Mouse (Mus musculus) forebrain, embryonic 13.5 days (tissue): Measurements from ENCODE around the gene Arl8a. TPM values are rescaled to one million over a fixed set of nuclear protein-coding genes. Genes with fewer than 3 reads are reported as not detected.
A peak's percentile ranks its signal among the peaks of the same experiment; 100 is the strongest.

ENCODE experiments used
- ATAC-seq: fragments of 200-750 bp; cut with Nextera tagmentation; 2 replicates; pipeline ENCODE4 v1.8.0; 2017
- H3K27ac ChIP-seq: fragments of 300-500 bp; sonication (generic); 2 replicates; pipeline ENCODE4 v1.5.1; 2015; ENCODE audit warnings: inconsistent platforms, mild to moderate bottlenecking, moderate library complexity
- H3K27me3 ChIP-seq: fragments of 300-500 bp; sonication (generic); 2 replicates; pipeline ENCODE4 v1.6.1; 2015; ENCODE audit warnings: mild to moderate bottlenecking, inconsistent platforms
- H3K36me3 ChIP-seq: fragments of 300-500 bp; sonication (generic); 2 replicates; pipeline ENCODE4 v1.6.1; 2015; ENCODE audit warnings: mild to moderate bottlenecking, inconsistent platforms; ENCODE audit not compliant: poor library complexity, severe bottlenecking
- H3K4me1 ChIP-seq: fragments of 300-500 bp; sonication (generic); 2 replicates; pipeline ENCODE4 v1.6.1; 2015; ENCODE audit warnings: inconsistent platforms
- H3K4me2 ChIP-seq: fragments of 300-500 bp; sonication (generic); 2 replicates; pipeline ENCODE4 v1.6.1; 2015; ENCODE audit warnings: inconsistent platforms, mild to moderate bottlenecking, moderate library complexity
- H3K4me3 ChIP-seq: fragments of 300-500 bp; sonication (generic); 2 replicates; pipeline ENCODE4 v1.5.1; 2015; ENCODE audit warnings: mild to moderate bottlenecking, inconsistent platforms
- H3K9ac ChIP-seq: fragments of 300-500 bp; sonication (generic); 2 replicates; pipeline ENCODE4 v1.6.1; 2015; ENCODE audit warnings: mild to moderate bottlenecking, inconsistent platforms
- H3K9me3 ChIP-seq: fragments of 300-500 bp; sonication (generic); replicated peaks from 2 replicates; pipeline ENCODE4 v1.6.1; 2016; ENCODE audit warnings: inconsistent platforms
- WGBS: fragments of 180-500 bp; shearing (Covaris S2); methylation state at CpG from one replicate; pipeline ENCODE4 v1.1.7; 2015; 5-methylcytosine and 5-hydroxymethylcytosine counted together
- polyA plus RNA-seq: library from polyadenylated mRNA; unstranded; fragments of >200 nt; fragmentation: Nextera tagmentation; extraction: Ambion mirVana; gene quantifications from 2 replicates; pipeline ENCODE4 v1.2.1, GENCODE M21; 2015

The Arl8a gene
- polyA plus RNA-seq, 1 experiment from 2014 or later: 161 TPM

DNA sequence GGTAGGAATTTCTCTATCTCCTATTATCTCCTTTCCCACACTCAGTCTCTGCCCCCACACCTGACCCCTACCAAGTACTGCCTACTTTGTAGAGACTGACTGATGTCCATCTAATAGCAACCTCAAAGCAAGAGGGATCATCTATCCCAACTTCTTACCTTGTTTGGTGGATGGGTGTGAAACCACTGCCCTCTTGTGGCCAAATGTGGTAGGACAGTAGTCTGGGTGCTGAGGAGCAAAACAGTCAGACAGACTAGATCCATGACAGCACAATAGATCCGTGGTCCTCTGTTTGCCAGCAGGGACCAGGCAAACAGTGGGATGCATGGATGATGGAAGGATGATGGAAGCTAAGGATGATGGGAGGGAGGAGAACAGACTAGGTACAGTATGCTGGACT is 10.1 kb upstream of the Arl8a start:
- 5% methylated on average over 1 of the region's 1 CpGs for WGBS
- H3K9ac ChIP-seq: no peak overlapping the region
- ATAC-seq: peak; percentile 64
- H3K4me3 ChIP-seq: no peak overlapping the region
- no peaks in the 10 kb centered on the region for H3K4me1 ChIP-seq
- no peaks in the 10 kb centered on the region for H3K9me3 ChIP-seq
- no peaks in the 10 kb centered on the region for H3K36me3 ChIP-seq
- H3K27me3 ChIP-seq: no peaks in the 10 kb centered on the region
- no peak overlapping the region for H3K4me2 ChIP-seq
- no peak overlapping the region for H3K27ac ChIP-seq

GRCm38 (mm10) chr1:135139906-135140305 is 6.7 kb upstream of the Arl8a start:
- H3K9ac ChIP-seq: no peak overlapping the region
- no peaks in the 10 kb centered on the region for H3K4me1 ChIP-seq
- H3K9me3 ChIP-seq: no peaks in the 10 kb centered on the region
- ATAC-seq: no peak
- peaks cover 8% of the 10 kb centered on the region; the same call in 1 of the 2 replicates for H3K27me3 ChIP-seq
- H3K27ac ChIP-seq: no peak overlapping the region
- no peak overlapping the region for H3K4me2 ChIP-seq
- 66% methylated on average over 2 of the region's 2 CpGs for WGBS
- H3K4me3 ChIP-seq: no peak overlapping the region
- no peaks in the 10 kb centered on the region for H3K36me3 ChIP-seq

DNA sequence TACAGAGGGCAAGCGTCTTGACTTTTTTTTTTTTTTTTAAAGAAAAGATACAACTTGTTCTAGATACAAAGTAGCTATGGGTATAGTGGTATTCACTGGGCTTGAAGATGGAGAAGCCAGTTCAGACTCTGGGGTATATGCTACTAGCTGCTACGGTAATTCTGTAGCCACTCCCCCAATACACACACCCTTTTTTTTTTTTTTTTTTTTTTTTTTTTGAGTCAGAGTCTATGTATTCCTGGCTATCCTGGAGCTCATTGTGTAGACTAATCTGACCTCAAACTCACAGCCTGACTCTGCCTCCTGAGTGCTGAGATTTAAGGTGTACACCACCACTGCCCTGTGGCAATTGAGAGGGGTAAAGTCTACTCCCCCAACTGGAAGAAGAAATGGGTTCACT is 4.2 kb upstream of the Arl8a start:
- peaks cover 8% of the 10 kb centered on the region; the same call in 1 of the 2 replicates for H3K27me3 ChIP-seq
- ATAC-seq: no peak
- H3K36me3 ChIP-seq: no peaks in the 10 kb centered on the region
- H3K4me3 ChIP-seq: no peak overlapping the region
- H3K9ac ChIP-seq: no peak overlapping the region
- peaks cover 6% of the 10 kb centered on the region; the same call in 1 of the 2 replicates for H3K4me1 ChIP-seq
- no peak overlapping the region for H3K27ac ChIP-seq
- WGBS: 84% methylated on average over 2 of the region's 2 CpGs
- no peak overlapping the region for H3K4me2 ChIP-seq
- H3K9me3 ChIP-seq: no peaks in the 10 kb centered on the region

- 86% methylated on average over 2 of the region's 2 CpGs for WGBS
- no peak overlapping the region for H3K27ac ChIP-seq
- ATAC-seq: no peak
These were observed 2.7 kb upstream of the Arl8a start for GRCm38 (mm10) chr1:135143940-135144339.

GRCm38 (mm10) chr1:135146946-135147701 is 500 bp downstream of the Arl8a start:
- Histone ChIP-seq H3K4me1 (peaks cover 38% of the 10 kb centered on the region), H3K27me3 (peaks cover 8% of the 10 kb centered on the region; the same call in 1 of the 2 replicates), H3K9me3 (no peaks in the 10 kb centered on the region), H3K27ac (peak overlapping the region; percentile 92), H3K36me3 (peaks cover 12% of the 10 kb centered on the region), H3K4me2 (peak overlapping the region; percentile 85), H3K9ac (peak overlapping the region; percentile 98), H3K4me3 (peak overlapping the region; percentile 98)
- ATAC-seq: peak; percentile 66
- WGBS: under 1% methylated on average over 67 of the region's 69 CpGs

More at GRCm38 (mm10) chr1:135143940-135144339, 2.7 kb upstream of the Arl8a start:
- H3K4me2 ChIP-seq: no peak overlapping the region
- H3K9ac ChIP-seq: no peak overlapping the region
- peaks cover 8% of the 10 kb centered on the region; the same call in 1 of the 2 replicates for H3K27me3 ChIP-seq
- H3K4me3 ChIP-seq: no peak overlapping the region
- H3K9me3 ChIP-seq: no peaks in the 10 kb centered on the region
- peaks cover 19% of the 10 kb centered on the region for H3K4me1 ChIP-seq
- H3K36me3 ChIP-seq: no peaks in the 10 kb centered on the region

GRCm38 (mm10) chr1:135147702-135148058 is 1.1 kb downstream of the Arl8a start:
- Histone ChIP-seq H3K4me2 (peak overlapping the region; percentile 85), H3K36me3 (peaks cover 17% of the 10 kb centered on the region), H3K27me3 (peaks cover 8% of the 10 kb centered on the region; the same call in 1 of the 2 replicates), H3K4me3 (peak overlapping the region; percentile 98), H3K9me3 (no peaks in the 10 kb centered on the region), H3K9ac (peak overlapping the region; percentile 98), H3K27ac (peak overlapping the region; percentile 92; the same call in 1 of the 2 replicates), H3K4me1 (peaks cover 44% of the 10 kb centered on the region)
- ATAC-seq: peak; percentile 4; the same call in 1 of the 2 replicates
- whole genome bisulfite sequencing: 0% methylated on average over 7 of the region's 7 CpGs

GRCm38 (mm10) chr1:135148476-135148875 is 1.9 kb downstream of the Arl8a start:
- 76% methylated on average over 4 of the region's 4 CpGs for WGBS
- H3K9ac ChIP-seq: peak overlapping the region; percentile 98
- H3K4me3 ChIP-seq: peak overlapping the region; percentile 98
- no peak for ATAC-seq
- H3K9me3 ChIP-seq: no peaks in the 10 kb centered on the region
- H3K27me3 ChIP-seq: peaks cover 3% of the 10 kb centered on the region; the same call in 1 of the 2 replicates
- H3K27ac ChIP-seq: peak overlapping the region; percentile 57
- peak overlapping the region; percentile 85 for H3K4me2 ChIP-seq
- peaks cover 44% of the 10 kb centered on the region for H3K4me1 ChIP-seq
- peaks cover 21% of the 10 kb centered on the region for H3K36me3 ChIP-seq

DNA sequence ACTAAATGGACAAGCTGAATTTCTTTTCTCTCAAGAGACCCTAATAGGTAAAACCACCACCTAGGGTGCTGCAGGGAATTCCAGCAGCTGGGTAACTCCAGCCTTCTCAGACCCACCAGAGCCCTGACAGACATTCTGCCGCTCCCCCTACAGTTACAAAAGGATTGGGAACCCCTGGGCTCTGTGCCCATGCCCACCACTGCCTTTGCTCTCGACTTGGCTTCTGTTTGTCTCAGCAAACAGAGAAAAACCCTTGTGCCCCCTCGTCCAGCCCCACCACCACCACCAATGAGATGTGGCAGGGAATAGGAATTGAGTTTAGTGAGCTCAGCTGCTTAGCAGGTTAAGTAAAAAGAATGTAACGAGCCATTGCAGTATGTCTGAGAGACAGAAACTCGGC is 2.4 kb downstream of the Arl8a start:
- peak overlapping the region; percentile 85 for H3K4me2 ChIP-seq
- H3K9me3 ChIP-seq: no peaks in the 10 kb centered on the region
- H3K9ac ChIP-seq: peak overlapping the region; percentile 98
- peak overlapping the region; percentile 98 for H3K4me3 ChIP-seq
- peaks cover 21% of the 10 kb centered on the region for H3K36me3 ChIP-seq
- 35% methylated on average over 5 of the region's 5 CpGs for WGBS
- ATAC-seq: no peak
- H3K27me3 ChIP-seq: no peaks in the 10 kb centered on the region; the same call in 1 of the 2 replicates
- peaks cover 47% of the 10 kb centered on the region for H3K4me1 ChIP-seq
- H3K27ac ChIP-seq: peak overlapping the region; percentile 57

GRCm38 (mm10) chr1:135154011-135154410 is 7.4 kb downstream of the Arl8a start:
- Histone ChIP-seq H3K27ac (peak overlapping the region; percentile 94), H3K4me2 (peak overlapping the region; percentile 55), H3K4me3 (peak overlapping the region; percentile 21), H3K9ac (peak overlapping the region; percentile 62), H3K4me1 (peaks cover 49% of the 10 kb centered on the region), H3K9me3 (no peaks in the 10 kb centered on the region), H3K27me3 (no peaks in the 10 kb centered on the region), H3K36me3 (peaks cover 43% of the 10 kb centered on the region)
- WGBS: 16% methylated on average over 13 of the region's 13 CpGs
- ATAC-seq: peak; percentile 25; the same call in 1 of the 2 replicates

DNA sequence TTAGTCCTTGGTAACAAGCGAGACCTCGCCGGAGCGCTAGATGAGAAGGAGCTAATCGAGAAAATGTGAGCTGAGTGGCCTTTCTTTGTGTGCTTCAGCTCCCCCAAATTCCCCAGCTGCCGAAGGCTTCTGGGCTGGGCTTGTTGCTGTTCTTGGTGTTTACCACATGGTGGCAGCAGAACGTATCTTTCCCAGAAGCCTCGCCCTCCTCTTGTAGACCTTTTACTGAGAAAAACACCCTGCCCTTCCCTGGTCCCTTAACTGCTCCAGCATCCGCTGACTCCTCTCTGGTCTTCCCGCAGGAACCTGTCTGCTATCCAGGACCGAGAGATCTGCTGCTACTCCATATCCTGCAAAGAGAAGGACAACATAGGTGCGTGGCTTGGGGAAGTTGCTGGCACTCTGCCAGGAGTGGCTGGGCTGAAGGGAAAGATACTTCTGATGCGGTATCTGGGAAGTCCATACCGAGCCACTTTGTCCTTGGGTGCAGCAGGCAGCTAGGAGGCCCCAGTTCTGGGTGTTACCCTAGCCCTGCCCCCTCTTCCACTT is 7.9 kb downstream of the Arl8a start:
- peak overlapping the region; percentile 94 for H3K27ac ChIP-seq
- H3K9ac ChIP-seq: peak overlapping the region; percentile 62
- peak overlapping the region; percentile 21 for H3K4me3 ChIP-seq
- peaks cover 49% of the 10 kb centered on the region for H3K4me1 ChIP-seq
- ATAC-seq: peak; percentile 69
- peaks cover 43% of the 10 kb centered on the region for H3K36me3 ChIP-seq
- WGBS: under 1% methylated on average over 14 of the region's 14 CpGs
- H3K4me2 ChIP-seq: peak overlapping the region; percentile 55
- H3K9me3 ChIP-seq: no peaks in the 10 kb centered on the region
- no peaks in the 10 kb centered on the region for H3K27me3 ChIP-seq

DNA sequence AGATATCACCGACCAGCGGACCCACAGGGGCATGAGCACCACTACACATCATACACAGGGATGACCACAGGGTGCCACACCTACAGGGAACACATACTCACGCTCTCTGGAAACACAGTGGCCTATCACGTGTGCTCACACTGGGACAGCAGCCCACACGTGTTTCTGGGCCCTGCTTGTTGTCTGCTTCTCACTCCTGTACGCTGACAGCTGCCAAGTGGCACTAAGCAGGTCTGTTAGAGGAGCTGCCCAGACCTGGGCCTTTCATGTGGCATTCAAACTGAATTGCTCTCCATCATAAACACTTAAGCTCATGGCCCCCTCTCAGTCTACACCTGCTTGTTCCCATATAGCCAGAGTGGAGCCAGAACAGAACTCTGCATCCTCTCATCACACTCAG is 9.7 kb downstream of the Arl8a start:
- peaks cover 39% of the 10 kb centered on the region for H3K36me3 ChIP-seq
- no peaks in the 10 kb centered on the region; the same call in 1 of the 2 replicates for H3K27me3 ChIP-seq
- ATAC-seq: no peak
- no peak overlapping the region for H3K4me2 ChIP-seq
- H3K27ac ChIP-seq: peak overlapping the region; percentile 16; the same call in 1 of the 2 replicates
- H3K4me3 ChIP-seq: no peak overlapping the region
- WGBS: 88% methylated on average over 6 of the region's 6 CpGs
- no peaks in the 10 kb centered on the region for H3K9me3 ChIP-seq
- H3K9ac ChIP-seq: no peak overlapping the region
- H3K4me1 ChIP-seq: peaks cover 39% of the 10 kb centered on the region

DNA sequence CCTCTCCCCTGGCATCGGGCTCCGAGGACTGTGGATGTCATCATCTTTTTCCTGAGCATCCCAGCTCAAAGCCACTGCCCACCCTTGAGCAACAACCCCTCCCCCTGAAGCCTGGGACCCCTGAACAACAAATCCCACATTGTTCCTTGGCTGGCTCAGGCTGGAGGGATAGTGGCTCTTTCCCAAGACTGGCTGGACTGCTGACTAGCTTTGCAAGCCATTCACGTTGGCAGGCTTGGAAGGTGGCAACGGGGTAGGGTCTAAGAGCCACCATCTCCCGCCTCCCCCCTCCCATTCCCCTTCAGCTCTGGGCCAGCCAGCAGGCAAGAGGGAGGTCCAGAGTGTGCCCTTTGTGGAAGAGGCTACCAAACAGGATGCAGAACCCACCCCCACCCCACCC is 12.0 kb downstream of the Arl8a start:
- peak; percentile 69 for ATAC-seq
- H3K27ac ChIP-seq: peak overlapping the region; percentile 63
- H3K27me3 ChIP-seq: no peaks in the 10 kb centered on the region; the same call in 1 of the 2 replicates
- peaks cover 23% of the 10 kb centered on the region for H3K36me3 ChIP-seq
- no peak overlapping the region for H3K9ac ChIP-seq
- peaks cover 34% of the 10 kb centered on the region for H3K4me1 ChIP-seq
- no peak overlapping the region for H3K4me3 ChIP-seq
- WGBS: 47% methylated on average over 5 of the region's 5 CpGs
- no peaks in the 10 kb centered on the region for H3K9me3 ChIP-seq
- H3K4me2 ChIP-seq: 0 out of 2 replicates have a peak overlapping the region, but pooled peaks have one; percentile 1
